Mouse (Mus musculus): Measurements from ENCODE around the gene Phf13.

The Phf13 gene

GRCm38 (mm10) chr4:152013036-152013813 is 17.2 kb upstream of the Phf13 start:
- DNase-seq (ENCODE audit: low read depth, low spot score), result no peak

- DNase-seq (ENCODE audit: low read depth, low spot score), result no peak
These were observed 16.1 kb upstream of the Phf13 start for GRCm38 (mm10) chr4:152012109-152012508.

- DNase-seq (ENCODE audit: low read depth, low spot score), result no peak
These were observed 15.2 kb upstream of the Phf13 start for GRCm38 (mm10) chr4:152011171-152011760.

GRCm38 (mm10) chr4:152010707-152011134 is 14.7 kb upstream of the Phf13 start:
- no peak for DNase-seq (ENCODE audit: low read depth, low spot score)

GRCm38 (mm10) chr4:152010091-152010706 is 14.1 kb upstream of the Phf13 start:
- no peak for DNase-seq (ENCODE audit: low read depth, low spot score)

- DNase-seq (ENCODE audit: low read depth, low spot score), result no peak
These were observed 13.3 kb upstream of the Phf13 start for GRCm38 (mm10) chr4:152009076-152010051.

GRCm38 (mm10) chr4:152008622-152009075 is 12.6 kb upstream of the Phf13 start, which contains the start of gene Klhl21:
Gene Klhl21, plus strand, starts transcription at chr4:152008803.
- peak; percentile 69 for DNase-seq (ENCODE audit: low read depth, low spot score)

GRCm38 (mm10) chr4:152008148-152008500 is 12.1 kb upstream of the Phf13 start:
- no peak for DNase-seq (ENCODE audit: low read depth, low spot score)

- no peak for DNase-seq (ENCODE audit: low read depth, low spot score)
These were observed 11.6 kb upstream of the Phf13 start for GRCm38 (mm10) chr4:152007481-152008147.

GRCm38 (mm10) chr4:152006812-152007211 is 10.8 kb upstream of the Phf13 start:
- DNase-seq (ENCODE audit: low read depth, low spot score), result no peak

- DNase-seq (ENCODE audit: low read depth, low spot score), result no peak
These were observed 10.1 kb upstream of the Phf13 start for GRCm38 (mm10) chr4:152006137-152006536.

- no peak for DNase-seq (ENCODE audit: low read depth, low spot score)
These were observed 6.0 kb upstream of the Phf13 start for GRCm38 (mm10) chr4:152002063-152002462.

- DNase-seq (ENCODE audit: low read depth, low spot score), result no peak
These were observed 5.3 kb upstream of the Phf13 start for GRCm38 (mm10) chr4:152001335-152001734.

GRCm38 (mm10) chr4:152000906-152001305 is 4.8 kb upstream of the Phf13 start:
- no peak for DNase-seq (ENCODE audit: low read depth, low spot score)

GRCm38 (mm10) chr4:151999481-151999880 is 3.4 kb upstream of the Phf13 start:
- DNase-seq (ENCODE audit: low read depth, low spot score), result no peak

GRCm38 (mm10) chr4:151997701-151998100 is 1.6 kb upstream of the Phf13 start:
- DNase-seq (ENCODE audit: low read depth, low spot score), result no peak

- no peak for DNase-seq (ENCODE audit: low read depth, low spot score)
These were observed 829 bp upstream of the Phf13 start for GRCm38 (mm10) chr4:151996951-151997222.

GRCm38 (mm10) chr4:151995371-151996172 is 486 bp downstream of the Phf13 start:
- DNase-seq (ENCODE audit: low read depth, low spot score), result no peak

GRCm38 (mm10) chr4:151994228-151995171 is 1.6 kb downstream of the Phf13 start:
- no peak for DNase-seq (ENCODE audit: low read depth, low spot score)
